Mouse (Mus musculus) left cerebral cortex, adult 2 months (tissue): ENCODE measurements around the gene Il4i1. TPM values are rescaled to one million over a fixed set of nuclear protein-coding genes. Genes with fewer than 3 reads are reported as not detected.

Experiments
- DNase-seq, 2 experiments: peaks; one replicate each; pipeline ENCODE4 v3.0.0; 2021 to 2022; ENCODE audit warnings: low spot score in 2 of 2, mixed read lengths in 1 of 2; ENCODE audit errors: extremely low spot score in 1 of 2
- H3K27ac ChIP-seq: fragments of 200-600 bp; 2 replicates; pipeline ENCODE4 v1.8.1; 2022
- H3K4me3 ChIP-seq: fragments of 200-600 bp; 2 replicates; pipeline ENCODE4 v1.8.1; 2022
- CTCF ChIP-seq: fragments of 200-600 bp; IDR thresholded peaks from 2 replicates; pipeline ENCODE4 v1.8.1; 2022; ENCODE audit warnings: antibody characterized with exemption, mild to moderate bottlenecking, moderate library complexity
- intact Hi-C: fragments of 180-260 bp; cut with DNase I; formaldehyde crosslinking; loops from one replicate; pipeline ENCODE4 v1.15.1; 2025
- long read RNA-seq, 2 experiments: library from polyadenylated mRNA; stranded (forward); transcript quantifications; one replicate each; pipeline ENCODE4 v2.0.0; 2021; ENCODE audit warnings: borderline mapping rate in 2 of 2
- total RNA-seq, 2 experiments: library from RNA; stranded (reverse); gene quantifications; 2 replicates each; pipeline ENCODE4 v1.2.3; 2021

The Il4i1 gene
- total RNA-seq, result 1 to 10 TPM; 1.8 to 2.0 TPM
- long read RNA-seq, experiment 1, partial matches to known transcripts, result 2 of 5 reads
- long read RNA-seq, experiment 1, other reads (novel, unspliced or antisense), result 3 of 5 reads
- long read RNA-seq, experiment 2, partial matches to known transcripts, result 0 of 3 reads
- long read RNA-seq, experiment 2, other reads (novel, unspliced or antisense), result 3 of 3 reads

GRCm38 (mm10) chr7:44815721-44816469, at the start of gene Il4i1, which contains the start of gene Nup62:
TSS of gene Il4i1 (plus strand) at chr7:44816387.
TSS of gene Nup62 (plus strand) at chr7:44816088.
- intact Hi-C loops, result loop anchor here (2.0 kb wide), 1 partner anchor 67 kb away; the partner anchor contains the start of gene Vrk3
- DNase-seq, result peak; percentile 98
- Histone ChIP-seq H3K4me3 (peak within 1 kb of the TSS; percentile 71), H3K27ac (peak within 1 kb of the TSS; percentile 95)
- no peak; the same call in 1 of the 2 replicates for TF ChIP-seq CTCF

GRCm38 (mm10) chr7:44768129-44768528, 48.1 kb upstream of the Il4i1 start:
- Histone ChIP-seq H3K4me3 (no peak overlapping the region), H3K27ac (no peak overlapping the region)
- intact Hi-C loops, result no loop called here
- no peak for DNase-seq
- no peak for TF ChIP-seq CTCF

GRCm38 (mm10) chr7:44770046-44770578, 46.1 kb upstream of the Il4i1 start:
- no peak for DNase-seq
- intact Hi-C loops, result no loop called here
- no peak for TF ChIP-seq CTCF
- H3K4me3 ChIP-seq, result no peak overlapping the region
- no peak overlapping the region for H3K27ac ChIP-seq

- TF ChIP-seq CTCF, result no peak
- intact Hi-C loops, result no loop called here
Observed at GRCm38 (mm10) chr7:44772591-44773204, 43.5 kb upstream of the Il4i1 start.

GRCm38 (mm10) chr7:44776849-44777498, 39.2 kb upstream of the Il4i1 start:
- no peak for TF ChIP-seq CTCF
- H3K4me3 ChIP-seq, result no peak overlapping the region
- no peak overlapping the region for H3K27ac ChIP-seq
- intact Hi-C loops, result no loop called here
- no peak for DNase-seq

More at GRCm38 (mm10) chr7:44772591-44773204, 43.5 kb upstream of the Il4i1 start:
- no peak for DNase-seq
- no peak overlapping the region for H3K4me3 ChIP-seq
- H3K27ac ChIP-seq, result no peak overlapping the region

- H3K4me3 ChIP-seq, result no peak overlapping the region
Observed at GRCm38 (mm10) chr7:44780101-44780500, 36.1 kb upstream of the Il4i1 start.

GRCm38 (mm10) chr7:44789531-44789930, 26.7 kb upstream of the Il4i1 start:
- no peak for TF ChIP-seq CTCF
- Histone ChIP-seq H3K4me3 (no peak overlapping the region), H3K27ac (no peak overlapping the region)
- DNase-seq, result no peak
- intact Hi-C loops, result no loop called here

More at GRCm38 (mm10) chr7:44780101-44780500, 36.1 kb upstream of the Il4i1 start:
- TF ChIP-seq CTCF, result no peak
- intact Hi-C loops, result no loop called here
- DNase-seq, result no peak
- no peak overlapping the region for H3K27ac ChIP-seq

GRCm38 (mm10) chr7:44790066-44790465, 26.1 kb upstream of the Il4i1 start:
- no peak overlapping the region for H3K4me3 ChIP-seq
- intact Hi-C loops, result no loop called here
- TF ChIP-seq CTCF, result no peak
- no peak for DNase-seq
- no peak overlapping the region for H3K27ac ChIP-seq

GRCm38 (mm10) chr7:44792781-44793180, 23.4 kb upstream of the Il4i1 start:
- intact Hi-C loops, result no loop called here
- Histone ChIP-seq H3K4me3 (no peak overlapping the region), H3K27ac (no peak overlapping the region)
- no peak for TF ChIP-seq CTCF
- no peak for DNase-seq

GRCm38 (mm10) chr7:44808927-44809326, 7.3 kb upstream of the Il4i1 start:
- intact Hi-C loops, result loop anchor here (10.0 kb wide), 1 partner anchor 194 kb away; no protein-coding TSS in a partner anchor
- TF ChIP-seq CTCF, result no peak
- H3K4me3 ChIP-seq, result no peak overlapping the region
- H3K27ac ChIP-seq, result no peak overlapping the region
- peak in 1 of 2 experiments; percentile 1 for DNase-seq

- intact Hi-C loops, result loop anchor here (10.0 kb wide), 1 partner anchor 195 kb away; no protein-coding TSS in a partner anchor
Observed at GRCm38 (mm10) chr7:44809466-44809865, 6.7 kb upstream of the Il4i1 start.

More at GRCm38 (mm10) chr7:44809466-44809865, 6.7 kb upstream of the Il4i1 start:
- DNase-seq, result peak in 1 of 2 experiments; percentile 2
- TF ChIP-seq CTCF, result no peak
- no peak overlapping the region for H3K27ac ChIP-seq
- no peak overlapping the region for H3K4me3 ChIP-seq
